Mouse (Mus musculus) 416B (cell line): Measurements from ENCODE around the gene Slc10a1.

ENCODE experiments used
- DNase-seq: peaks from one replicate; pipeline ENCODE4 v3.0.0; 2011; ENCODE audit warnings: low read depth

Slc10a1 gene

DNA sequence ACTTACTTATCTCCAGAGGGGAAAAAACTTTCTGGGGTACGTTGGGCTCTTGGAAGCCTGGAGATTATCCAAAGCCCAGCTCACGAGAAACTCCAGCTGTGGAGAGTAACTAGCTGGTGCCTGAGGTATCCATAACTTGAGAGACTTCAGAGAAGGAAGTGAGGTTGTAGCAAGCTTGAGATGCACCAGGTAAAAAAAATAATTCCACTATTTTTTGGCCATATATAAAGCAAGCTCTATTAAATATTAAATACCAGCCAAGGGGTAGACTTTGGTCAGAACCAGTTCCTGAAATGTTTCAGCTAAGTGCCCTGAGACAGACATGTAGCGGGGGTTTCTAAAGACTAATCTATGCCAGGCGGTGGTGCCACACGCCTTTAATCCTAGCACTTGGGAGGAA, at the start of gene Slc10a1:
Gene Slc10a1, minus strand, starts transcription at position 101 of the 400 bp plus-strand sequence.
- no peak for DNase-seq

DNA sequence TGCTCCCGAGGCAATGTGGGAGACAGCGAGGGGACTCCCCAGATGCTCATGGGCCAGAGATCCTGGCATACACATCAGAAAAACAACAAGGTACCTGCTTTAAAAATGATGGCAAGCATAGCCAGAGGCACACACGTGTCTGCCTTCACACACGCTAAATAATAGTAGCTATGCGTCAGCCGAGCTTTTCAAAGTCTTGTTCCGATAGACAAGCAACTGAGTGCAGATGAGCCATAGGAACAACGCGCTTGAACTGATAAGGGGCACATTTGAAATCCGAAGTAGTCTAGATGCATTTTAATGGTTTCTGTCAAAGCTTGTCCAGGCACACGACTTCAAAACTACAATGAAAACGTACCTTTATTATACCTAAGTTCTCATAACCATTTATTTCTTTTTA, 49.1 kb upstream of the Slc10a1 start:
- DNase-seq, result no peak

DNA sequence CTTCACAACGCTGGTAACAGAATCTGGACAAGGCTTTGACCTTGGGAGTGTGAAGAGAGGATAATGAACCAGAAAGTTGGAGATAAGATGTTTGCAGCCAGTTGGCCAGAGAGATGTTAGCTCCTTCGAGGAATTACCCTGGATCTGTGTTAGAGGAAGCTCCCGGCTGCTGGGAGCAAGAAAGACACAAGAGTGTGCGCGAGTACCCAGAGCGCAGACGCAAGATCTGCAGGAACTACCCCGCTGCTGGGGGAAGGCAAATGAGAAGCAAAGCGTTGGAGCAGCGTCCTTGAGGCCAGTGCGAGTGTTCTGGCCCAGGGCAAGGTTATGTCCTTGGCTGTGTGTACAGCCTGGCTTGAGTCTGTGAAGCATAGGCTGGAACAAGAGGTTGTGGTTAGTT, 45.0 kb upstream of the Slc10a1 start:
- DNase-seq, result no peak

DNA sequence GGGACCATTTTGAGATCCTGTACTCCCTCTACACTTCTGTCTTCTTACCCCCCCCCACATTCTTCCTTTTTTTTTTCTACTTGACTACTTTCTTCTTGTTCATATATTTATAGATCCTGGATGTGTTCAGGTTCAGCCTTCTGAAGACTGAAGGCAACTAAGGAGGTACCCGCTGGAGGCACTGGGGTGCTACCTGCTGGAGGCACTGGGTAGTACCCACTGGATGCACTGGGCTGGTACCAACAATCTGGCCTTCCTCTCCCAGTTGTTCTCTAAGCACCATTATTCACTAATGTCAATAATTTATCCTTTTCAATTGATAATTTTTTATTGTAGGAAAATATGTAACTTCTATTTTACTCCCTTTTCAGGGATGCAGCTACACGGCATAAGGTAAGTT, 43.5 kb upstream of the Slc10a1 start:
- peak; percentile 4 for DNase-seq

DNA sequence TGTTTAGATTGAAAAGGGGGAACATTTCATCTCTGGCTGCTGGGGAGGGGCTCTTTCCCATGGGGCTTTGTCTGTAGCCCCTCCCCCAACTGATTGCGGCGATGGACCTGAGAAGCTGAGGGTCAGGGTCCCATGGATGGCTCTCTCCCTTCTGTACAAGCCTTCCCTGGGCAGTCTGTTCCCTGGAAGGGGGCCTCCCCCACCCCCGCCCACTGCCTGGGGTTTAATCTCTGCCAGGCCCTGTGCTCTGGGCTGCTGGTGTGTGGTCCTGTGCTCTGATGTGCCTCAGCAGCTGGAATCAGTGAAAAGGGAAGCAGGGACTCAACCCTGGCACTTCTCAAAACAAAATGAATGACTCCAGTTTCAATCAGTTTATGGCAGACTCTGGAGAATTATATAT, 41.3 kb upstream of the Slc10a1 start:
- no peak for DNase-seq

DNA sequence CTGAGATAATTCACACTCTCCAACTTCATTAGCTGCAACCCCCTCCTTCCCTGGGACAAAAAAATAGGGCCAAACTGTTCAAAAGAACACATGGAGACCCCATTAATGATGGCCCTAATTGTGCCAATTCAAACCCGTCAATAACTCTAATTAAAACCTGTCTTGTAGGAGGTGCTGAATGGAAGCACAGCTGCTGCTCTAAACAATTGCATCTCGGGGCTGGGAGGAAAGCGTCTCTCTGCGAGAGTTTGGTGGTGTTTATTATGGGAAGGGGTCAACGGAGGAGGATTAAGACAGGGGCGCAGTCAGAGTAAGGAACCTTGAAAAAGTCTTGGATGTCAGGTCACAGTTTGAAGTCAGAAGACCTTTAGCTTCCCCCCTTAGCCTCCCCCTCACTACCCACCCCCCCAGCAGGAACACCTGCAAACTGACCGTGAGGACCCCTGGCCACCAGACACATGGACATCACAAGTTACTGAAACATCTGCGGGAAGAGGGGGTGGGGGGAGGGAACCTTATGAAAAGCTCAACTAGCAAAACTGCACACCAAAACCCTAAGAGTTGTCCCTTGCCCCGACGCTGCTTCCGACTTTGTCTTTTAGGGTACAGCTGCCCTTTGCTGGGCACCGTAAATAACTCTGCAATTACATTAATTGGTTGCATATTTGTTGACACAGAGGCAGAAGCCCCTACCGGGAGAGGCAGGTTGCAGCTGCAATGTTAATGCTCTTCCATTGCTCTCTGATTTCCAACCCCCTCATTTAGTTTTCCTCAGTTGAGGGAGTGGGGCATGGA, 34.5 kb upstream of the Slc10a1 start:
- no peak for DNase-seq

DNA sequence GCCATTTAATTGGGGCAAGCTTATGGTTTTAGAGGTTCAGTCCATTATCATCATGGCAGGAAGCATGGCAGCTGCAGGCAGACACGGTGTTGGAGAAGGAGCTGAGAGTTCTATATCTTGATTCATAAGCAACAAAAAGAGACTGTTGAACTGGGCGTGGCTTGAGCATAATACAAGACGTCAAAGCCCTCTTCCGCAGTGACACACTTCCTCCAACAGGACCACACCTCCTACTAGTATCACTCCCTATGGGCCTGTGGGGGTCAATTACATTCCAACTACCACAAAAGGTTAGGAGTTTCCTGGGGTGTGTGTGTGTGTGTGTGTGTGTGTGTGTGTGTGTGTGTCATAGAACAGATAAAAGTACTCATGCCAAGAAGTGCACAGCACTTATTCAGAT, 32.4 kb upstream of the Slc10a1 start:
- peak; percentile 32 for DNase-seq

DNA sequence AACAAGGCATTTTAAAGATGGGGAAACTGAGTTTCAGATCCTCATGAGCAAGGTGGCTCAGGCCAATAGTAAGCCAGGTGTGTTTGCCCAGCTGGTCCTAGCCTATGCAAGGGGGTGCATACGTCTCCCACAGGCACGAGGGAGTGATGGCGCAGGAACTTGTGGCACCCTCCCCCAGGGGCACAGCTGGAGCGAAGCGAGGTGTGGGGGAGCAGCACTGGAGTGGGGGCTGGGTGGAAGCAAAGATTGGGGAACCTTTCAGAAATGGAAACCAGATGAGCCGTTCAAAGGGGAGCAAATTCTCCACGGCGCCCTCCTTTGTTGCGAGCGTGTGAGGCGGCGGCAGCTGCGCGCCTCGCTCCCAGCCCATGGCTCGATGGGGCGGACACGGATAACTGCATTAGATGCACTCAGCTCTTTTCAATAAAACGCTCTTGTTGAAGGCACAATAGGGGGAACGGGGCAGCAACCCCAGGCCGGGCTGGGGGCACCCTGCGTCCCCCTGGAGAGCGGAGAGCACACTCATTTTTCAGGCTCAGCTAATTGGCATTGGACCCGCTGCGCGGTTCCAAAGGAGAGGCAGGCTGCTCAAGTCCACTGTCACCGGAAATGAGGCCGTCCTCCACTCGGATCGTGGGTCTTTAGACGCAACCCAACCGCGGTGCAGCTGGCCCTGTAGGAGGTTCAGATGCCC, 30.2 kb upstream of the Slc10a1 start:
- no peak for DNase-seq

DNA sequence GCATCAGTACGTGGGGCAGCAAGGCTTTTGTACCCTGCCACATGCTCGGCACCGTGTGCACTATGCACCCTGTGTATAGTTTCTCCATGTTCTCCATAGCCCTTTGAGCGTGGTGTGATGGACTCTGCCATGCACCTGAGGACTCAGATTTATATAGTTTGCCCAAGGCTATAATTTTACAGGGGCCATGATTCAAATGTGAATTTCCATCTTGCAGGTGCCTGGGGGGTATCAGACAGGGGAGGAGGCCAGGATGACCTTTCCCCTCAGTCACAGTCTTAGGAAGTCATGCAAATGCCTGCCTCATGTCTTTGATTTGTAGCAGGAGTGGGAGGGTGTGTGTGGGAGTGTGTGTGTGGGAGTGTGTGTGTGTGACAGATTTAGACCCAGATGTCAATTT, 29.1 kb upstream of the Slc10a1 start:
- DNase-seq, result no peak

DNA sequence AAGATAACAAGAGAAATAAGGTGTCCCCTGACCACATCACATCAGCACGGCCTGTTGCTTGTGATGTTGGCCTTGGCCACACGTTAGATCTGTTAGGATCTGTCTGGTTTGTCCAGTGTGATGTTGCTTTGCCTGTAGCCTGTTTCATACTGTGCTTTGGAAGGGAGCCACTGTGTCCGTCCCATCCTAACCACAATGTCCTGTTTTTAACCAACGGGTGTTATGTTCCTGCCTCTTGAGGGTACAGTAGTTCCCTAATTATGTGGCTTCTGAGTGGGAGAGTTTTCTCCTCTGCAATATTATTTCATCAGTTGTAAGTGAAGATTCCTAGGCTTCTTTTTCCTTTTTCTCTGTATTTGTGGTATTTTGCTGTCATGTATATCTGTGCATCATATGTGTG, 26.8 kb upstream of the Slc10a1 start:
- peak; percentile 80 for DNase-seq

DNA sequence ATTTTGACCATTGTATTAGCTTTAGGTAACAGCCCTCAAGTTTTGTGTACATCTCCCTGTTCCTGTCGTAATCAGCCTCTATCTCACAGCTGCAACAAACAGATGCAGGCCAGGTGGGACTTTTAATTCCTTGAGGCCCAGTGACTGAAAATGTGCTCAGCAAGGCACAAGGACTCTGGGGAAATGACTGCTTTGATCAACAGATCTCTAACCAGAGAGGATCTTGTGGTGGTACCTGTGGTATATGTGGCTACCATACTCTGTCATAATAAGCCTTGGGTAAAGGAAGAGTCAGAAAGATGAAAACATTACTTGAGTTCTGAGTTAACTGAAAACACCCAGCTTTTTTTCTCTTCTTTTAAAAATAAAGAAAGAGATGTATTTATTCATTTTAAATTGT, 25.3 kb upstream of the Slc10a1 start:
- peak; percentile 65 for DNase-seq

DNA sequence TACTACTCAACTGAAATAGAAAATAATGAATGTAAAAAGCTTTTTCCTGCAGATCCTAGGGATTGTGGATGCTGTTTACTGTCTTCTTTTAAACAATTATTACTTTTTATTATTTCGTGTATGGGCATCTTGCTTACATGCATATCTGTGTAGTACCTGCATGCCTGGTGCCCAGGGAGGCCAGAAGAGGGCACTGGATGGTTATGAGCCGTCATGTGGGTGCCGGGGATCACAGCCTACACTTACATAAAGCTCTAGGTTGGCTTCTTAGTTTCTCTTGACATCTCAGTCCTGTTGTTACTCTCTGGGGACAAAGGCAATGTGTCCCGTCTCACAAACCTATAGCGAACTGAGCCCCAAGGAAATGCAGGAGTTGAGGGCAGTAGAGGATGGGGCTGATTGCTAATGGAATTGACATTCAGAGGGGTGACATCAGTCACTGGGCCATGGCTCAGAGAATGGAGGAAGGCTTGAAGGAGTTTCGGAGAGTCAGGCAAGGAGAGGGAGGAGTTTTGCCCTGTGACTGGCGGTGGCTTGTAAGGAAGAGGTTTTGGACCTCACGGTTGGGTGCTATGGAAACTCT, 24.1 kb upstream of the Slc10a1 start:
- peak; percentile 21 for DNase-seq

DNA sequence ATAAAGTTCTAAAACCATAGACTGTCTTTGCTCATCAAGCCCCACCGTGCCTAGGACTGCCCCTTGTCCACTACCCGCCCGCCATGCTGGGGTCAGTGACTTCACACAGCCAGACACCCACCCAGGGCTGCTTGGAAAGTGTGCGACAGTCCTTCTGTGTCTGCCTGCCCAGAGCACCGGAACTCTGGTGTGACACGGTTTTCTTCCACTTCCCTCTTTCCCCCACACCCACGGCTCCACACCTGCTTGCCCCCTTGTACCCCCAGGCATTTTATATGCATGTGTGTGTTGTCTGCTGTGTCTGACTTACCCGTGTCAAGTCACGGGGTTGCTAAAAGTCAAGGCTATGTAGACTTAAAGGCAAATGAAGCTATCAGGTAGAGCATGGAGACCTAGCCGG, 23.3 kb upstream of the Slc10a1 start:
- DNase-seq, result no peak

DNA sequence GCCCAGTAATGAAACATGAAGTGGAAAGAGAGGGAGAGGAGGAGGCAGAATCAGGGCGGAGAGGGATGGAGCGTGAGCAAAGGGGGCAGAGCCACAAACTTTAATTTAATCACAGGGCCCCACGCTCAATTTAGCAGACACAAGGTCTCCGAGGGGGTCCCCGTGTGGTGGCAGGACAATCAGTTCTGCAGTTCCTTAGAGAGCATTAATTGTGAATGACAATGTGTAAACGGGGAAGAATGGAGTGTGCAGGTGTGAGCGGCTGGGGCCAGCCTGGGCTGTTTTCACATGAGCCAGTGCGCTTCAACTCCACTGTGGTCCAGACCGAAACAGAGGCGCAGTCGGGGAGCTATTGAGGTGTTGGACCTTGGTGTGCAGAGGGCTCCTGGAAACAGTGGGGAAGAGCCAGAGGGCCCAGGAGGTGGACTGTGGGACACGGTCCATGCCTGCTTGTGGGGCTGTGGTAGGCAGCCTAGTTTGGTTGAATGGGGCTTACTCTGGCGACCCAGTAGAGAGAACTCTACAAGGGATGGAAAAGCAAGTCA, 22.5 kb upstream of the Slc10a1 start:
- DNase-seq, result no peak

DNA sequence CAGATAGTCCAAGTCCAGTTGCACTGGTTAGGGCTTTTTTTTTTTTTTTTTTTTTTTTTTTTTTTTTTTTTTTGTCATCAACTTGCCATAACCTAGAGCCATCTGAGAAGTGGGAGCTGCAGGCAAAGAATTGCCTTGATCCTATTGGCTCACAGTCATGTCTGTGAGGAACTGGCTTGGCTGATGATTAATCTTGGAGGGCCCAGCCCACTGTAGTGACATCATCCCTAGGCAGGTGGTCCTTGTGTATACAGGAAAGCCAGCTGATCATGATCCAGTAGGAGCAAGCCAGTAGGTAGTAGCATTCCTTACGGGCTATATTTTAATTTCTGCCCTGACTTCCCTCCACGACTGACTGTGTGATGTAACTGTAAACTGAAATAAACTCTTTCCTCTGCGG, 19.8 kb upstream of the Slc10a1 start:
- DNase-seq, result no peak

DNA sequence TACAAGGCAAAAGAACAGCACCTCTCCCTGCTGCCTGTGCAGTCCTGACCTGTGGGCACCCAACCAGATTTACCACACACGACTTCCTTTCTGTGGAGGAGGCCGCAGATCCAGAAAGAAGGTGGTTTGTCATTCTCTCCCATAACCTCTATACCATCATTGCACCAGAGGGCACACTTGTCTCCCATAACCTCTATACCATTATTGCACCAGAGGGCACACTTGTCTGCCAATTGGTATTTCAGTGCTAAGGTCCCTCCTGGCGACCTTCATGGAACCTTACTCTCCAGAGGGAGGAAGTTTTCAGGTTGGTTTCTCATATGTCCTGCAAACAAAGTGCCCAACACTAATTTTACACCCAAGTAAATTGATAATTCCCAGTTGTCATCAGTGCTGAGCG, 18.1 kb upstream of the Slc10a1 start:
- DNase-seq, result peak; percentile 21

DNA sequence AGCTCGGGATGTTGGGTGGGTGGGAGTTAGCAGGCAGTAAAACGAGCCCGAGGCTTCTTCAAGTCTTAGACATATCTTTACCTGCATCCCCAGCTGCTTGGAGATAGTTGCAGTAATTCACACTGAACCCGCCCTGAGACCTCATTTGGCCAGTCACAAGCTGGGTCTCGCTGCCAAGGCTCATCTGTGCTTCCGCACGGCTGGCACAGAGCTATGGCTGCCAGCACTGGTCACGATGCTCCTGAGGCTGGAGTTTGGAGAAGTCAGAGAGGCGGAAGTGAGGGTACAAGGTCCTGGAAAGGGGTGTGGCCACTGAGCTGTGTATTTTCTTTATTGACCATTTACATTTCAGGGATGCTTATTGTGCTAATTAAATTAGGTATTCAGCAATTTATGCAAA, 15.2 kb upstream of the Slc10a1 start:
- no peak for DNase-seq

DNA sequence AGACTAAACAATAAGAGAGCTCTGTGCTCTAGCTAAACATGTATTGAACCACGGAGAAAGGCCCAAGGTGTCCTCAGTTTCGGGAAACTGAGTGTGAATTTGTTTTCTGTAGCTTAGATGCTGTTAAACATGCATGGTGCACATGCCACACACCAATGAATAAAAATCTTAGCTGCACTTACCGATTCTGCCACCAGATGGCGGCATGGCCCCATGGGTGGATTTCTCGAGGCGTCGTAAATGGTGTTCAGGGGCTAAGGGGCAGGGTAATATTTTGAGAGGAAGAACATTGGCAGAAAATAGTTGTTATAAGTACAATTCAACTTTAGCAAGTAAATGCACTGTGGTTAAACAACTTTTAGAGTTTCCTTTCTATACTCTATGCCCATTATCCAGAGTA, 13.8 kb upstream of the Slc10a1 start:
- DNase-seq, result peak; percentile 51

DNA sequence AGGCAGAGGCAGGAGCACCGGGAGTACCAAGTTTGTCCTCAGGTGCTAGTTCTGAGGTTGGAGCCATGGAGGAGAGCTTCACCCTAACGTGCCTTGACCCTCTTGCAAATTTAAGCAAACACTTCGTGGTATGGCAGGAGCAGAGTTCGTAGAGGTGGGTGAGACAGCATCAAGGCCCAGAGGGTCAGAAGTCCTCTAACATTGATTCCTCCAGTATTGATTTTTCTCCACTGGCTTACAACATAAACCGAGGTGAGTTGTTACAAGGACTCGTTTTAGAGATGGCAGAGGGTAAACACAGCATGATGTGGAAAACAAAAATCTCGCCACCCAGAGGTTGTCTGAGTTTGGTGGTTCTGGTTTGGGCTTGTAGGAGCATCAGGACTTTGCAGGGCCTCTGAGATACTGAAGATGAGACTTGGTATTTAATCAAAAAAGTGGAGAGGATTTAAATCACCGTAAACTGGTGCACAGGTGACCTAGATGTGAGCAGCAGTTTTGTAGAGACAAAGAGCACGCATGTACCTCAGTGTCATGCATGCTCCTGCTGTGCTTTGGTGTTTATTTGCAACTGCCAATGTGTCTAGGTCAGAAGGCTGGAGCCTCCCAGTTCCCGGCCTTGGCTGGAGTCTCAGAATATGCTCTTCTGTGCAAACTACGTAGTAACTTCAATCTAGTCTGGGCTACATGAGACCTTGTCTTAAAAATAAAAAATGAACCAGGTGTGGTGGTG, 7.6 kb upstream of the Slc10a1 start:
- no peak for DNase-seq

DNA sequence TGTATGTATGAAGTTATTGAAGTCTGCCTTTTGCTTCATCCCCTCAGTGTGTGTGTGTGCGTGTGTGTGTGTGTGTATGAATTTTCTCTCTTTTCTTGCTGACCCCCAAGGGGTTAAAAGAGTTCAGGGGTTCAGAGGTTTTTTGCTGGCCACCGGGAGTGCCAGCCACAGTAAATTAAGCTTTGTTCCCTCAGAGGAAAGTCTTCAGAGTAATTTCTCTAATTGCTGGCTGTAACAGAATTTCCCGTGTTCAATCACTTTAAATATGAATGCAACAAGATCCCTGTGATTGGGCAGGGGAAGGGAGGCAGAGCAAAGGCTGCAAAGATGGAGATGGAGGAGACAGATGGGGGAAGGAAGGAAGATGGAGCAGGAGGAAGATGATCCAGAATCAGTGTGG, 3.3 kb upstream of the Slc10a1 start:
- DNase-seq, result no peak

DNA sequence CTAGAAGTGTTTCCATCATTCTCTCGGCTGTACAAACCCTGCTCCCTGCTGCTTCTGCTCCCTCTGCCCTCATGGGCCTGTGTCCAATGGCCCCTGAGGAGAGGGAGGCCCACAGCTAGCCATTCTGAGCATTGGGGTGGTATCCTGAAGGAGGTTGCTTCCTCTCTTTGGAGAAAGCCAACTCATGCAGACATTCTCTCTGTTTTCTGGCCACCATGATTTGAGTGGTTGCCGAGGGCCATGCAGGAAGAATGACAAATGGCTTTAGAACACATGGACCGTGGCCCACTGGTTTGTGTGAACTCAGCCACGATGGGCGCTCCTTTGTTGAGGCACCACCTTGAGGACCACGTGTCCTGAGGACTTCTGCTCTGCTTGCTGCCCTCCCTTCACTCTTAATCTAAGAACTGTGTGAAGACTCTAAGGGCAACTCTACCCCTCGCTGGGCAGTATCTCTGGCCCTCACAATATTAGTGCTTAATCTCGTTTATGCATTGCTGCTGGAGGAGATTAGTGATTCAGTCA, 1.7 kb upstream of the Slc10a1 start:
- DNase-seq, result no peak

DNA sequence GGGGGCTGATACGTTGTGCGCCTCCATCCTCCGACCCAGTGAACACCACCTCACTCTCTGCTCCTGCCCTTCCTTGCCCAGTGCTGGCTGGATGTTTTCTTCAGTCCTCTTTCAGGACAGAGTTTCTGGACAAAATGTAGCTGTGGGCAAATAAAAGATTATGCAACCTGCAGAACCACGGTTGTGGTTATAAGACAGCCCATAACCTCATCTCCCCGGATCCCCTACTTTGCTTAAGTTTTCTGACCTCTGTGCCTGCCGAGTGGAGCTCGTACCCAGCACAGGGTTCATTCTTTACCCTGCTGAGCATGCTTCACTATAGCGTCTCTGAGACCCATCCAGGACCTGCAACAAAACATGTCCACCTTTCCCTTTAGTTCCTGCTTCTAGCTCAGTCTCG, 587 bp downstream of the Slc10a1 start:
- DNase-seq, result no peak
